Mouse (Mus musculus) midbrain, embryonic 10.5 days (tissue): ENCODE results near the gene Sh3rf1. TPM values are rescaled to one million over a fixed set of nuclear protein-coding genes. Genes with fewer than 3 reads are reported as not detected.
A peak's percentile ranks its signal among the peaks of the same experiment; 100 is the strongest.

Experiments
- DNase-seq: peaks from one replicate; pipeline ENCODE4 v3.0.0-alpha.2; 2017; ENCODE audit warnings: low spot score
- H3K27ac ChIP-seq: fragments of 300-500 bp; sonication (generic); replicated peaks from 2 replicates; pipeline ENCODE4 v1.5.1; 2016; ENCODE audit warnings: mild to moderate bottlenecking
- H3K27me3 ChIP-seq: fragments of 300-500 bp; sonication (generic); 2 replicates; pipeline ENCODE4 v1.6.1; 2016; ENCODE audit warnings: low read depth, mild to moderate bottlenecking; ENCODE audit not compliant: poor library complexity, severe bottlenecking
- H3K36me3 ChIP-seq: fragments of 300-500 bp; sonication (generic); 2 replicates; pipeline ENCODE4 v1.6.1; 2016; ENCODE audit warnings: mild to moderate bottlenecking, moderate library complexity
- H3K4me1 ChIP-seq: fragments of 300-500 bp; sonication (generic); 2 replicates; pipeline ENCODE4 v1.6.1; 2016
- H3K4me3 ChIP-seq: fragments of 300-500 bp; sonication (generic); 2 replicates; pipeline ENCODE4 v1.5.1; 2016; ENCODE audit warnings: mild to moderate bottlenecking, moderate library complexity
- H3K9me3 ChIP-seq: fragments of 300-500 bp; sonication (generic); replicated peaks from 2 replicates; pipeline ENCODE4 v1.6.1; 2016; ENCODE audit warnings: mild to moderate bottlenecking
- WGBS: fragments of 180-500 bp; shearing (Covaris S2); methylation state at CpG from one replicate; pipeline ENCODE4 v1.1.7; 2016; 5-methylcytosine and 5-hydroxymethylcytosine counted together
- polyA plus RNA-seq: library from polyadenylated mRNA; unstranded; fragments of >200 nt; fragmentation: Nextera tagmentation; extraction: Ambion mirVana; gene quantifications from 2 replicates; pipeline ENCODE4 v1.2.1, GENCODE M21; 2016

Sh3rf1 gene
- polyA plus RNA-seq, 1 experiment from 2014 or later: 18.4 TPM

GRCm38 (mm10) chr8:61285896-61286295 is 62.2 kb downstream of the Sh3rf1 start:
- Histone ChIP-seq H3K36me3 (peaks cover 3% of the 10 kb centered on the region; the same call in 1 of the 2 replicates), H3K4me3 (no peak overlapping the region), H3K4me1 (peaks cover 75% of the 10 kb centered on the region), H3K27ac (no peak overlapping the region), H3K9me3 (no peaks in the 10 kb centered on the region), H3K27me3 (no peaks in the 10 kb centered on the region)
- no peak for DNase-seq
- 79% methylated on average over 7 of the region's 7 CpGs for WGBS

GRCm38 (mm10) chr8:61286394-61286793 is 62.7 kb downstream of the Sh3rf1 start:
- peaks cover 1% of the 10 kb centered on the region; the same call in 1 of the 2 replicates for H3K36me3 ChIP-seq
- no peaks in the 10 kb centered on the region for H3K9me3 ChIP-seq
- no peak for DNase-seq
- H3K4me3 ChIP-seq: no peak overlapping the region
- no peaks in the 10 kb centered on the region for H3K27me3 ChIP-seq
- WGBS: 76% methylated on average over 7 of the region's 7 CpGs
- H3K4me1 ChIP-seq: peaks cover 72% of the 10 kb centered on the region
- no peak overlapping the region for H3K27ac ChIP-seq

GRCm38 (mm10) chr8:61286795-61287385 is 63.2 kb downstream of the Sh3rf1 start:
- no peak for DNase-seq
- no peaks in the 10 kb centered on the region for H3K9me3 ChIP-seq
- H3K4me1 ChIP-seq: peaks cover 67% of the 10 kb centered on the region
- H3K4me3 ChIP-seq: no peak overlapping the region
- peaks cover 5% of the 10 kb centered on the region; the same call in 1 of the 2 replicates for H3K36me3 ChIP-seq
- WGBS: 81% methylated on average over 14 of the region's 14 CpGs
- H3K27me3 ChIP-seq: no peaks in the 10 kb centered on the region
- H3K27ac ChIP-seq: no peak overlapping the region; the same call in 1 of the 2 replicates

- Histone ChIP-seq H3K9me3 (no peaks in the 10 kb centered on the region), H3K27ac (peak overlapping the region; percentile 38), H3K4me1 (peaks cover 60% of the 10 kb centered on the region), H3K36me3 (peaks cover 12% of the 10 kb centered on the region), H3K27me3 (no peaks in the 10 kb centered on the region), H3K4me3 (no peak overlapping the region)
- 82% methylated on average over 11 of the region's 11 CpGs for WGBS
- no peak for DNase-seq
Observed at GRCm38 (mm10) chr8:61288006-61288566, 64.4 kb downstream of the Sh3rf1 start.

- 74% methylated on average over 7 of the region's 7 CpGs for whole genome bisulfite sequencing
- H3K36me3 ChIP-seq: peaks cover 12% of the 10 kb centered on the region
- no peak for DNase-seq
- peaks cover 60% of the 10 kb centered on the region for H3K4me1 ChIP-seq
- no peak overlapping the region for H3K4me3 ChIP-seq
- H3K27ac ChIP-seq: peak overlapping the region; percentile 38
- no peaks in the 10 kb centered on the region for H3K27me3 ChIP-seq
- no peaks in the 10 kb centered on the region for H3K9me3 ChIP-seq
Observed at GRCm38 (mm10) chr8:61288676-61289075, 65.0 kb downstream of the Sh3rf1 start.

GRCm38 (mm10) chr8:61295040-61295439 is 71.4 kb downstream of the Sh3rf1 start:
- Histone ChIP-seq H3K9me3 (no peaks in the 10 kb centered on the region), H3K27me3 (no peaks in the 10 kb centered on the region), H3K4me3 (peak overlapping the region; percentile 22), H3K36me3 (peaks cover 12% of the 10 kb centered on the region), H3K27ac (peak overlapping the region; percentile 70), H3K4me1 (peaks cover 42% of the 10 kb centered on the region)
- peak; percentile 34 for DNase-seq
- WGBS: 35% methylated on average over 4 of the region's 4 CpGs

GRCm38 (mm10) chr8:61295441-61295840 is 71.8 kb downstream of the Sh3rf1 start:
- H3K4me3 ChIP-seq: peak overlapping the region; percentile 22
- peaks cover 12% of the 10 kb centered on the region for H3K36me3 ChIP-seq
- peak; percentile 53 for DNase-seq
- H3K4me1 ChIP-seq: peaks cover 42% of the 10 kb centered on the region
- peak overlapping the region; percentile 70 for H3K27ac ChIP-seq
- no peaks in the 10 kb centered on the region for H3K27me3 ChIP-seq
- H3K9me3 ChIP-seq: no peaks in the 10 kb centered on the region
- WGBS: 23% methylated on average over 12 of the region's 12 CpGs

GRCm38 (mm10) chr8:61298828-61299227 is 75.2 kb downstream of the Sh3rf1 start:
- no peak for DNase-seq
- 88% methylated on average over 4 of the region's 4 CpGs for WGBS
- no peaks in the 10 kb centered on the region for H3K9me3 ChIP-seq
- H3K36me3 ChIP-seq: 0 out of 2 replicates have a peak, but pooled peaks cover 2% of the 10 kb centered on the region
- peaks cover 44% of the 10 kb centered on the region for H3K4me1 ChIP-seq
- H3K4me3 ChIP-seq: no peak overlapping the region
- no peaks in the 10 kb centered on the region for H3K27me3 ChIP-seq
- H3K27ac ChIP-seq: no peak overlapping the region

GRCm38 (mm10) chr8:61301298-61302028 is 77.8 kb downstream of the Sh3rf1 start:
- DNase-seq: no peak
- Histone ChIP-seq H3K27ac (peak overlapping the region; percentile 17; the same call in 1 of the 2 replicates), H3K36me3 (0 out of 2 replicates have a peak, but pooled peaks cover 2% of the 10 kb centered on the region), H3K27me3 (no peaks in the 10 kb centered on the region), H3K4me3 (no peak overlapping the region), H3K4me1 (peaks cover 34% of the 10 kb centered on the region), H3K9me3 (no peaks in the 10 kb centered on the region)
- WGBS: 90% methylated on average over 18 of the region's 18 CpGs

- Histone ChIP-seq H3K27me3 (no peaks in the 10 kb centered on the region), H3K36me3 (0 out of 2 replicates have a peak, but pooled peaks cover 2% of the 10 kb centered on the region), H3K4me3 (no peak overlapping the region), H3K27ac (no peak overlapping the region), H3K9me3 (no peaks in the 10 kb centered on the region), H3K4me1 (peaks cover 33% of the 10 kb centered on the region)
- no peak for DNase-seq
- WGBS: 88% methylated on average over 5 of the region's 5 CpGs
Observed at GRCm38 (mm10) chr8:61302029-61302368, 78.3 kb downstream of the Sh3rf1 start.

GRCm38 (mm10) chr8:61305451-61306070 is 81.9 kb downstream of the Sh3rf1 start:
- Histone ChIP-seq H3K27ac (no peak overlapping the region), H3K27me3 (no peaks in the 10 kb centered on the region), H3K4me3 (no peak overlapping the region), H3K4me1 (peaks cover 62% of the 10 kb centered on the region), H3K9me3 (no peaks in the 10 kb centered on the region), H3K36me3 (0 out of 2 replicates have a peak, but pooled peaks cover 2% of the 10 kb centered on the region)
- no peak for DNase-seq
- WGBS: 88% methylated on average over 7 of the region's 7 CpGs

- peaks cover 63% of the 10 kb centered on the region for H3K4me1 ChIP-seq
- no peak overlapping the region for H3K4me3 ChIP-seq
- H3K27ac ChIP-seq: 0 out of 2 replicates have a peak overlapping the region, but pooled peaks have one; percentile 1
- 88% methylated on average over 4 of the region's 4 CpGs for WGBS
- 0 out of 2 replicates have a peak, but pooled peaks cover 2% of the 10 kb centered on the region for H3K36me3 ChIP-seq
- H3K27me3 ChIP-seq: no peaks in the 10 kb centered on the region
- DNase-seq: no peak
- no peaks in the 10 kb centered on the region for H3K9me3 ChIP-seq
Observed at GRCm38 (mm10) chr8:61306501-61307112, 82.9 kb downstream of the Sh3rf1 start.
